Mouse (Mus musculus) retina, embryonic 14.5 days (tissue): ENCODE results near the gene Ptpn4.
A peak's percentile ranks its signal among the peaks of the same experiment; 100 is the strongest.

Experiments used
- DNase-seq: peaks from one replicate; pipeline ENCODE4 v3.0.0-alpha.2; 2015; ENCODE audit warnings: low spot score

The Ptpn4 gene

GRCm38 (mm10) chr1:119837035-119837751 lies at the start of gene Ptpn4:
Gene Ptpn4 (minus strand): TSS chr1:119837613.
- peak; percentile 99 for DNase-seq

GRCm38 (mm10) chr1:119886320-119886719 lies 48.9 kb upstream of the Ptpn4 start:
- DNase-seq: no peak

DNA sequence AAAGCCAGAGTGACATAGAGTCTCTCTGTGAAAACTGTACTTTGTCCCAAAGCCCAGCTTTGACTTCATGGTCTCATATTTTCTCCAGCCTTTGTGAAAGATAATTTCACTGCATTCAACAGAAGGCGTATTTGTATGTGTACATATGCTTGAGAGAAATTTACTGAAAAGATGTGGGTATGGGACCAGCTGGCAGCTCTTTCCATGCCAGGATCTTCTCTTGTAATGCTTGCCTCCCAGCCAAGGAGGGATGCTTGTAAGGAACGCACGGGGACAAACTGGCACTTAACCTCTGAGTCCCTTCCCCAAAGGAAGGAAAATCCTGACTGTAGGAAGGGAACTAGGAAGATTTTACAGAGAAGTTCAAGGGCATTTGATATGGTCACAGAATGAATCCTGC lies 46.9 kb upstream of the Ptpn4 start:
- DNase-seq: no peak

DNA sequence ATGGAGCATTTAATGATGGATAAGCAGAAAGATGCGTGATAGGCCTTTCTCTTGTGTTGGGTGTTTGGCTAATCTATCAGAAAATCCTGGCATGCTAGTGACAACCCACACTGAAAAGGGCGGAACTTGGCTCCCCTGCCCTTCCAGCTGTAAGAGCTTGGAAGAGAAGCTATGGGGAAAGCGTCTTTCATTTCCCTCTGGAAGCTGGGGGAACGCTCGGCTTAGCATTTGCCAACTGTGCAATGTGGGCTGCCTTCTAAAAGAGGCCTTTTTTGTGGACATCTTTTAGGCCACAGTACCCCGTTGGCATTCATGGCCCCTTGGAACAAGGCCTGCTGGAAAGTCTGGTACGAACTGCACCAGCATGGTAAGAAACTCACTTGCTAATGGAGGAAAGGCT lies 41.5 kb upstream of the Ptpn4 start:
- DNase-seq: no peak

DNA sequence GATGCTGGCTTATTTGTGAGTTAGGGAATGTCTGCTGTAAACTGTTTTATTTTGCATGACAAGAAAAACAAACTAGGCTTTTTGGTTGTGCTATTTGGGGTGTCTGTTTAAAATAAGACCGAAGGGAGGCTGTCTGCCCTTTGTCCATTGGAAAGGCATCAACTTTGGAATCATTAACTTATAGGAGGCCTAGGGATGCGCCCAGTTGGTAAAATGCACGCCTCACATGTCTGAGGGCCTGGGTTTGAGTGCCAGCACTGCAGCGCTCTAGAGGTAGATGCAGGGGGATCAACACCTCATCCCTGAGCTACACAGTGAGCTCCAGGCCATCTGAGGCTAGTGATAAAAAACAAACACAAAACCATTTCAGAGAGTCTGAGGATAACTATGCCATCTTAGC lies 40.1 kb upstream of the Ptpn4 start:
- DNase-seq: no peak

- DNase-seq: no peak
These were observed 31.2 kb upstream of the Ptpn4 start for GRCm38 (mm10) chr1:119868395-119869161.

GRCm38 (mm10) chr1:119867300-119867699 lies 29.9 kb upstream of the Ptpn4 start:
- no peak for DNase-seq

DNA sequence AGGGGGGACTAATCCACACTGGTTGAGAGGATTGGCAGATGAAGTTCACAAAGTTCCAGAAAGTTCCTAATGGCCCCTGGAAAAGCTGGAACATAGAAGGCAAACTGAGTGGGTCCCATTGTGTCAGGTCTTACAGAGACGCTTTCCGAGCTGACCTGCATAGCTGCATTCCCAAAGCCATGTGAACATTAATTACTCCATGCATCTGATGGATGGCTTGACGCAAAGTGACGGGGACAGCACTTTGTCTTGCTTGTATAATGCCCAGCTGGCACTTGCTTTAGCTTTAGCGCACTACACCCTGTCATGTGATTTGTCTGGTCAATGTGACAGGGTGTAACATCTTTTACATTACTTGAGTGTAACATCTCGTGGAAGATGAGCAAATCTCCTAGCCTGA lies 27.9 kb upstream of the Ptpn4 start:
- DNase-seq: peak; percentile 64

DNA sequence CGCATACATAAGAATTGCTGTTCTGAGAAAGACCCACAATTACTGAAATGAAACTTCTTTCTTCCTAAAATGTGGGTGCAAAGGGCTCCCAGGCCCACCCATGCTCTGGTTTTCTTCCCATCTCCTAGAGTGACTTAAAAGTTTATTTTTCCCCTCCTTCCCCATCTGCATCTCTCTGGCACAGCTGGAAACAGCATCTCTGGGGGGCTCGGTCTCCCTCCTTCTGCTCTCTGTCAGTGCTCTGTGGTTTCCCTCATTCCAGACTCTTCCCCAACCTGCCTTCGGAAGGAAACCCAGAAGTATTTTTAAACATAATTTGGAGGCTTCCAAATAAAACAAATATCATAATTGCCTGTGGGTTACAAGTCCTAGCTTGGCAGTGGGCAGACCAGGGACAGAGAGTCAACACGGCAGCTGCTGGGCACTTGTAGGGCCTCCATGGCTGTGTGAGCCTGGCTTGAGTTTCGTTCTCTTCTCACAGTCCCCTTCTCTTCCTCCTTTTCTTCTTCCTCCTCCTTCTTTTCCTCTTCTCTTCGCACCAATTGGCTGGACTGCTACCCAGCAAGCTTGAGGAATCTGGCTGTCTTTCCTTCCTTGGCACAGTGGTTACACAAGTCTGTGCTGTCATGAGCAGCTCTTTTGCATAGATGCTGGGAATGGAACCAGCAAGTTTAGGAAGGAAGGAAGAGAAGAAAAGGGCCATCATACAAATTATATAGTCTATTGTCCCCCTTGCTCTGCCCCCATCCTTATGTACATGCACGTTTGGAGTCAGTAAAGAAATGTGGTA lies 26.3 kb upstream of the Ptpn4 start:
- DNase-seq: no peak

DNA sequence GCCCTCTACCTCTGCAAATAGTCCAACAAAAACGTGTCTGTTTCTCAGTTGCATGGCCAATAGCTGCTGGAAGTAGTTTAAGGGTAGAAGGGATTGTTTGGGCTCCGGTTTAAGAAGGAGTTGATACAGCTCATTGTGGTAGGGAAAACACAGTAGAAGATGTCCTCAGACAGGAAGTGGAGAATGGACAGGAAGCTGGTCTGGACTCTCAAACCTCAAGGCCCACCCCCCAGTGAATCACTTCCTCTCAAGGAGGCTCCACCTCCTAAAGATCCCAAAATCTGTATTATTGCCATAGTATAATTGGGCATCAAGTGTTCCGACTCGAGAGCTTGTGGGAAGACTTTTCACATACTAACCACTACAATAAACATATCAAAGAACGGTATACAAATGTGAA lies 22.2 kb upstream of the Ptpn4 start:
- no peak for DNase-seq

DNA sequence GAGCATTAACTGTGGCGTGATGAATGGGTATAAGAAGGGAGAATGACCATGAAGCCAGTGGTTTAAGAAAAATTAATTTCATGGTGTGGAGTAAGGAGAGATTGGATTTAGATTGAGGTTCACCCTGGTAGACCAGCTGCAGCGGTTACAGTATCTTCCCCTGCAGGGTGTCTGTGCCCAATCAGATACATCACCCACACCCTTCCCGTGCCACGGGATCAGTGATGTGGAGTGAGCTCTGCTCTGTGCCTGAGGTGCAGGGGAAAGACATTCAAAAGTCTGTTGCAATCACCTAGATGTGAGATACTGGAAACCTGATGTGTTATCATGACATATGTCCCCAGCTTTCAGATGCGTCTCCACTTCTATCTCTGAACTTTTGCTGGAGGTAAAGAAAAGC lies 15.6 kb upstream of the Ptpn4 start:
- no peak for DNase-seq

DNA sequence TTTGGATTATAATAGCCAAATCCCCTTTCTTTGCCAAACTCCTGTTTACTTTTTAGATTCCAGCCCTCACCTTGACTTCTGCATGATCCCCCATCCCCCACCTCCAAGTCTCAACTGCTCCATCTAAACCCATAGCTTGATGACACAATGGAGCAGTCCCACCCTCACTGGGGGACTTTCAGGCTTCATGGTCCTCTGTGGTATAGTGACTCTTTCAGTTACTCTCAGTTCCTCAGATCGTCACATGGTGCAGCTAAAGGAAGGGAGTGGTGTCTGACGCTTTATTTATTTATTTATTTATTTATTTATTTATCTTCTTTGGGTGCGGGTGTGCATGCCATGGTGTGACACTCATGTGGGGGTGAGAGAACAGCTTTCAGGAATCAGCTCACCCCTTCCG lies 14.9 kb upstream of the Ptpn4 start:
- DNase-seq: no peak

- no peak for DNase-seq
These were observed 11.9 kb upstream of the Ptpn4 start for GRCm38 (mm10) chr1:119849146-119849935.

DNA sequence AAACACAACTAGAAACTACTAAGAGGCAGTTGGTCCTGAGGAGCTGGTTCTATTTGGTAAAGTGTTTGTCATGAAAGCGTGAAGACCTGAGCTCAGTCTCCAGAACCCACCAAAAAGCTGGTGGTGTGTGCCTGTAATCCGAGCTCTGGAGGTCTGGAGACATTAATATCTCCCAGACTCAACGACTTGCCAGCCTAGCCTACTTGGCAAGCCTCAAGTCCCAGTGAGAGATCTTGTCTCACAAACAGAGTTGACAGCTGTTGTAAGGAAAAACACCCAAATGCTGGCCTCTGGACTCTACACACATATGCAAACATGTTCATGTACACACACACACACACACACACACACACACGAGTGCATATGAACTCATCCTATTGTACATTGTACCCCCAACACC lies 7.9 kb upstream of the Ptpn4 start:
- DNase-seq: no peak

DNA sequence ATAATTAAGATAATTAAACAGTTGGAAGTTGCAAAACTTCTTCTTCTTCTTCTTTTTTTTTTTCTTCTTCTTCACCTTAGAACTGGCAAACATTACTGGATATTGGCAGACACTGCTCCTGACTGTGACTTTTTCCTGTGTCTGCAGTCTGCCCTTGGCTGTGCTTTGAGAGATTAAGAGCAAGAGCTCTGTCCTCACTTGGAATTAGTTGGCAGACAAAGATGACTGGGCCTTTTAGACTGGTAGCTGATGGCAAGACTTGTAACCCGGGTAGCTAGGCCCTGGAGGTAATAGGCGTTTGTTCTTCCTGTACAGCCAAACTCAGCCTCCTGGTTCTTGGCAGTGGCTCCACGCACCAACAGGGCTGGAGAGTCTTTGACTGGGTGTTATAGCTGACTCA lies 5.7 kb upstream of the Ptpn4 start:
- no peak for DNase-seq

DNA sequence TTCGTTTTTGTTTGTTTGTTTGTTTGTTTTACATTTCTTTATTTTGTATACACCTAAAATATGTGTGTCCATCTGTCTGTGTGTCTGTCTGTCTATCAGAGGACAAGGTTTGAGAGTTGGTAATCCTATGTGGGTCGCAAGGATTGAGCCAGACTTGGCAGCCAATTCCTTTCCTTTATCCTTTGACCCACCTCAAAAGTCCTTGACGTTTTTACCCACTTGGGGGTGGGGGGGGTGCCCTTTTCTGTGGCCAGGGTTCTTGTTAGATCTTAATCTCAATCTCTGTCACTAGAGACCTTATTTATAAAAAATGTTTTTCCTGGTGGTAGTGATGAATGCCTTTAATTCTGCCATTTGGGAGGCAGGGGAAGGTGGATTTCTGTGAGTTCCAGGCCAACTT lies 828 bp upstream of the Ptpn4 start:
- no peak for DNase-seq

- DNase-seq: peak; percentile 54
These were observed 866 bp downstream of the Ptpn4 start for GRCm38 (mm10) chr1:119836479-119837015.

GRCm38 (mm10) chr1:119835726-119836478 lies 1.5 kb downstream of the Ptpn4 start:
- peak; percentile 30 for DNase-seq

- DNase-seq: no peak
These were observed 9.3 kb downstream of the Ptpn4 start for GRCm38 (mm10) chr1:119828160-119828559.

DNA sequence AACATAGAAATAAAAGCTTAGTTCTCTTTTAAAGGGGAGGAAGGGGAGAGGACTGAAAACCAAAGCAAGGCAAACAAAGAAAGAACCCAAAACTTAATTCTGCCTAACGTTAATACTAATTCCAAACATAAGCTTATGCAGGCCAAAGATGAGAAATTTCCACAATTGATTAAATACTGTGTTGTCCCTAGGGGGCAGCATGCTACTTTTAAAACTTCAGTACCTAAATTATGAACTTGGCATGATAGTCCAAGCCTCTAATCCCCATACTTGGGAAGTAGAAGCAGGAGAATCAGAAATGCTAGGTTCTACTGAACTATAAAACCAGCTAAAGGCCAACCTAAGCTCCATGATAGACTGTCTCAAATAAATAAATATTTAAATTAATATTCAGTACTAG lies 18.7 kb downstream of the Ptpn4 start:
- DNase-seq: peak; percentile 64

GRCm38 (mm10) chr1:119807707-119808106 lies 29.7 kb downstream of the Ptpn4 start:
- no peak for DNase-seq
